Mouse (Mus musculus) limb, embryonic 15.5 days (tissue): ENCODE data around the gene Pde4a. TPM values are rescaled to one million over a fixed set of nuclear protein-coding genes. Genes with fewer than 3 reads are reported as not detected.
"Not testable (repeated sequence)": the region's sequence is repeated elsewhere in the genome, so short reads cannot be mapped to it uniquely, and the experiment has no call there.

Experiments
- ATAC-seq: fragments of 200-750 bp; cut with Nextera tagmentation; 2 replicates; pipeline ENCODE4 v1.8.0; 2017; ENCODE audit warnings: low read depth, moderate TSS enrichment; ENCODE audit not compliant: insufficient number of reproducible peaks, low FRiP score, low TSS enrichment
- H3K27ac ChIP-seq: fragments of 300-500 bp; sonication (generic); 2 replicates; pipeline ENCODE4 v1.5.1; 2015; ENCODE audit warnings: moderate library complexity, mild to moderate bottlenecking, inconsistent platforms
- H3K27me3 ChIP-seq: fragments of 300-500 bp; sonication (generic); 2 replicates; pipeline ENCODE4 v1.6.1; 2015; ENCODE audit warnings: inconsistent platforms
- H3K36me3 ChIP-seq: fragments of 300-500 bp; sonication (generic); 2 replicates; pipeline ENCODE4 v1.6.1; 2015; ENCODE audit warnings: inconsistent platforms
- H3K4me1 ChIP-seq: fragments of 300-500 bp; sonication (generic); 2 replicates; pipeline ENCODE4 v1.6.1; 2015; ENCODE audit warnings: inconsistent platforms
- H3K4me2 ChIP-seq: fragments of 300-500 bp; sonication (generic); 2 replicates; pipeline ENCODE4 v1.6.1; 2015; ENCODE audit warnings: mild to moderate bottlenecking, inconsistent platforms
- H3K4me3 ChIP-seq: fragments of 300-500 bp; sonication (generic); 2 replicates; pipeline ENCODE4 v1.5.1; 2015; ENCODE audit warnings: mild to moderate bottlenecking, inconsistent platforms
- H3K9ac ChIP-seq: fragments of 300-500 bp; sonication (generic); 2 replicates; pipeline ENCODE4 v1.6.1; 2015; ENCODE audit warnings: inconsistent platforms
- H3K9me3 ChIP-seq: fragments of 300-500 bp; sonication (generic); 2 replicates; pipeline ENCODE4 v1.6.1; 2016; ENCODE audit warnings: inconsistent platforms
- WGBS: fragments of 180-500 bp; shearing (Covaris S2); methylation state at CpG from one replicate; pipeline ENCODE4 v1.1.7; 2015; 5-methylcytosine and 5-hydroxymethylcytosine counted together
- polyA plus RNA-seq: library from polyadenylated mRNA; unstranded; fragments of >200 nt; fragmentation: Nextera tagmentation; extraction: Ambion mirVana; gene quantifications from 2 replicates; pipeline ENCODE4 v1.2.1, GENCODE M21; 2015

Gene Pde4a
- polyA plus RNA-seq, 1 experiment from 2014 or later, result 6.1 TPM

- WGBS, result 5% methylated on average over 11 of the region's 11 CpGs
- Histone ChIP-seq H3K9ac (no peak overlapping the region), H3K36me3 (0 out of 2 replicates have a peak, but pooled peaks cover 3% of the 10 kb centered on the region), H3K27ac (no peak overlapping the region), H3K9me3 (no peaks in the 10 kb centered on the region), H3K4me2 (no peak overlapping the region), H3K27me3 (peaks cover 49% of the 10 kb centered on the region), H3K4me1 (peaks cover 38% of the 10 kb centered on the region), H3K4me3 (no peak overlapping the region)
- ATAC-seq, result no peak
Measured at GRCm38 (mm10) chr9:21241343-21241742, 75.8 kb downstream of the Pde4a start.

GRCm38 (mm10) chr9:21243826-21244427 is 78.4 kb downstream of the Pde4a start:
- Histone ChIP-seq H3K36me3 (no peaks in the 10 kb centered on the region), H3K9ac (0 out of 2 replicates have a peak overlapping the region, but pooled peaks have one; percentile 26), H3K4me2 (peak overlapping the region; percentile 96), H3K27me3 (peaks cover 71% of the 10 kb centered on the region), H3K4me3 (peak overlapping the region; percentile 47), H3K27ac (no peak overlapping the region), H3K9me3 (no peaks in the 10 kb centered on the region), H3K4me1 (peaks cover 30% of the 10 kb centered on the region)
- WGBS, result 14% methylated on average over 42 of the region's 42 CpGs
- no peak for ATAC-seq

GRCm38 (mm10) chr9:21244428-21245112 is 79.1 kb downstream of the Pde4a start:
- Histone ChIP-seq H3K27me3 (peaks cover 77% of the 10 kb centered on the region), H3K9ac (peak overlapping the region; percentile 26; the same call in 1 of the 2 replicates), H3K36me3 (no peaks in the 10 kb centered on the region), H3K9me3 (no peaks in the 10 kb centered on the region), H3K27ac (no peak overlapping the region), H3K4me3 (peak overlapping the region; percentile 47), H3K4me1 (peaks cover 26% of the 10 kb centered on the region), H3K4me2 (peak overlapping the region; percentile 96)
- under 1% methylated on average over 72 of the region's 72 CpGs for WGBS
- ATAC-seq, result peak; percentile 25; the same call in 1 of the 2 replicates

GRCm38 (mm10) chr9:21245113-21245487 is 79.6 kb downstream of the Pde4a start:
- Histone ChIP-seq H3K27me3 (peaks cover 83% of the 10 kb centered on the region), H3K27ac (no peak overlapping the region), H3K9me3 (no peaks in the 10 kb centered on the region), H3K36me3 (no peaks in the 10 kb centered on the region), H3K9ac (no peak overlapping the region), H3K4me3 (peak overlapping the region; percentile 47), H3K4me1 (peaks cover 24% of the 10 kb centered on the region), H3K4me2 (peak overlapping the region; percentile 96)
- no peak for ATAC-seq
- 3% methylated on average over 16 of the region's 16 CpGs for WGBS

GRCm38 (mm10) chr9:21246342-21246741 is 80.8 kb downstream of the Pde4a start:
- Histone ChIP-seq H3K4me1 (peaks cover 24% of the 10 kb centered on the region), H3K4me2 (no peak overlapping the region), H3K4me3 (no peak overlapping the region), H3K9ac (no peak overlapping the region), H3K27me3 (peaks cover 95% of the 10 kb centered on the region), H3K36me3 (no peaks in the 10 kb centered on the region), H3K9me3 (no peaks in the 10 kb centered on the region), H3K27ac (no peak overlapping the region)
- no peak for ATAC-seq
- WGBS, result 94% methylated on average over 1 of the region's 1 CpGs

GRCm38 (mm10) chr9:21248326-21248725 is 82.8 kb downstream of the Pde4a start, which contains the start of gene S1pr5:
TSS of gene S1pr5 (minus strand) at chr9:21248443.
- no peak for ATAC-seq
- Histone ChIP-seq H3K4me1 (peaks cover 26% of the 10 kb centered on the region), H3K4me2 (peak within 1 kb of the TSS; percentile 38), H3K36me3 (no peaks in the 10 kb centered on the region), H3K4me3 (peak within 1 kb of the TSS; percentile 30), H3K27me3 (peaks cover 78% of the 10 kb centered on the region), H3K9me3 (no peaks in the 10 kb centered on the region), H3K27ac (no peak within 1 kb of the TSS), H3K9ac (0 out of 2 replicates have a peak within 1 kb of the TSS, but pooled peaks have one; percentile 10)
- 1% methylated on average over 30 of the region's 30 CpGs for WGBS

GRCm38 (mm10) chr9:21249629-21250508 is 84.4 kb downstream of the Pde4a start:
- Histone ChIP-seq H3K9me3 (no peaks in the 10 kb centered on the region), H3K4me3 (no peak overlapping the region), H3K4me2 (no peak overlapping the region), H3K9ac (no peak overlapping the region), H3K36me3 (no peaks in the 10 kb centered on the region), H3K27me3 (peaks cover 63% of the 10 kb centered on the region), H3K27ac (no peak overlapping the region), H3K4me1 (peaks cover 14% of the 10 kb centered on the region)
- ATAC-seq, result no peak
- WGBS, result 24% methylated on average over 17 of the region's 17 CpGs

- ATAC-seq, result no peak
- 45% methylated on average over 2 of the region's 2 CpGs for WGBS
- H3K27ac ChIP-seq, result peak overlapping the region; percentile 74
- no peak overlapping the region for H3K9ac ChIP-seq
- H3K27me3 ChIP-seq, result peaks cover 57% of the 10 kb centered on the region
- no peaks in the 10 kb centered on the region for H3K9me3 ChIP-seq
- no peaks in the 10 kb centered on the region for H3K36me3 ChIP-seq
- no peak overlapping the region for H3K4me3 ChIP-seq
- H3K4me1 ChIP-seq, result peaks cover 11% of the 10 kb centered on the region
- H3K4me2 ChIP-seq, result no peak overlapping the region
Measured at GRCm38 (mm10) chr9:21250509-21250908, 85.0 kb downstream of the Pde4a start.

- Histone ChIP-seq H3K4me1 (peaks cover 11% of the 10 kb centered on the region), H3K4me2 (no peak overlapping the region), H3K36me3 (no peaks in the 10 kb centered on the region), H3K27me3 (peaks cover 50% of the 10 kb centered on the region), H3K4me3 (no peak overlapping the region), H3K9ac (no peak overlapping the region), H3K27ac (peak overlapping the region; percentile 74), H3K9me3 (no peaks in the 10 kb centered on the region)
- ATAC-seq, result peak; percentile 56; the same call in 1 of the 2 replicates
- WGBS, result 32% methylated on average over 13 of the region's 13 CpGs
Measured at GRCm38 (mm10) chr9:21251116-21251735, 85.7 kb downstream of the Pde4a start.

- no peak overlapping the region for H3K4me3 ChIP-seq
- no peak overlapping the region for H3K27ac ChIP-seq
- H3K27me3 ChIP-seq, result peaks cover 19% of the 10 kb centered on the region
- no peaks in the 10 kb centered on the region for H3K36me3 ChIP-seq
- no peak for ATAC-seq
- no peaks in the 10 kb centered on the region for H3K9me3 ChIP-seq
- H3K4me2 ChIP-seq, result no peak overlapping the region
- H3K9ac ChIP-seq, result no peak overlapping the region
- peaks cover 2% of the 10 kb centered on the region; the same call in 1 of the 2 replicates for H3K4me1 ChIP-seq
Measured at GRCm38 (mm10) chr9:21254690-21255089, 89.2 kb downstream of the Pde4a start.

GRCm38 (mm10) chr9:21256349-21256748 is 90.8 kb downstream of the Pde4a start:
- not testable (repeated sequence) for H3K9me3 ChIP-seq, H3K9ac ChIP-seq, H3K36me3 ChIP-seq, H3K4me2 ChIP-seq, H3K4me3 ChIP-seq, H3K4me1 ChIP-seq, ATAC-seq, H3K27ac ChIP-seq, H3K27me3 ChIP-seq
- WGBS, result 81% methylated on average over 4 of the region's 4 CpGs
